Mouse (Mus musculus): Measurements from ENCODE around the gene Tmem88. TPM values are rescaled to one million over a fixed set of nuclear protein-coding genes. Genes with fewer than 3 reads are reported as not detected.
A peak's percentile ranks its signal among the peaks of the same experiment; 100 is the strongest.

Tmem88 gene
- polyA plus RNA-seq, 1 experiment from 2014 or later, result 7.1 TPM

- H3K27me3 ChIP-seq, result peaks cover 77% of the 10 kb centered on the region
- peak overlapping the region; percentile 76 for H3K4me3 ChIP-seq (replicated peaks)
- peak overlapping the region; percentile 85 for H3K9ac ChIP-seq
- 2% methylated on average over 22 of the region's 22 CpGs for WGBS (ENCODE audit: insufficient replicate concordance)
- H3K36me3 ChIP-seq (replicated peaks), result no peaks in the 10 kb centered on the region
- no peak for ATAC-seq (ENCODE audit: insufficient read depth)
- H3K4me2 ChIP-seq, result peak overlapping the region; percentile 95
- no peaks in the 10 kb centered on the region for H3K9me3 ChIP-seq (replicated peaks)
- peak overlapping the region; percentile 63 for H3K27ac ChIP-seq (replicated peaks)
- peaks cover 63% of the 10 kb centered on the region for H3K4me1 ChIP-seq (replicated peaks)
These were observed 31.0 kb downstream of the Tmem88 start for GRCm38 (mm10) chr11:69366855-69367615.

DNA sequence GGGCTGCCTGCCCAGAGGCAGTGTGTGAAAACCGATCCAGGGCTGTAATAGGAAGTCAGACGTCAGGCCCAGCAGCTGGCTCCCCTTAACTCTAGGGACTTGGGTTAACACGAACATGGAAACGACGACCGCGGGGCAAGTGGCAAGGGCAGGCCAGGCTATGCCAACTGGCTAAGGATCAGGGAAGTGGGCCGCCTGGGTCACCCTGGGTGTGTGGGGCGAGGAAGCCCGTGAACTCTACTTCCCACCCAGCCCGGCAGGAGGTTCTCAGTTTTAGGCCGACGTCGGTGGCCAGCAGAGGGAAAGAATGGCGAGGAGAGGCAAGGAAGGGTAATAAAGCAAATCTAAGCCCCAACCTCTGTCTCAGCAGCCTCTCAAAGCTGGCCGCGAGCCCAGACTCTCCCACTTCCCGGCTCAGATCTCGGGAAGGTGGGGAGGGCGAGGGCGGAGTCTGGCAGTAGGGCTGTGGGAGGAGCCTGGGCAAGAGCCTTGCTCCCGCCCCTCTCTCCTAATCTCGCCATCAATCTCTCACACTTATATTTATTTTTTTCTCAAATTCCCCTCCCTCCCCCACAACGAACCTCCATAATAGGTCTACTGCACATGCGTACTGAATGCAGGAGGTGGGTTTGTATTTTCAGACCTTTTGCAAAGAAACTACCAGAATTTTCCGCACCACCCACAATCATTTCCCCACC is 31.7 kb downstream of the Tmem88 start:
- Histone ChIP-seq H3K4me3 (replicated peaks) (peak overlapping the region; percentile 76), H3K4me1 (replicated peaks) (peaks cover 56% of the 10 kb centered on the region), H3K36me3 (replicated peaks) (no peaks in the 10 kb centered on the region), H3K9me3 (replicated peaks) (no peaks in the 10 kb centered on the region), H3K9ac (peak overlapping the region; percentile 54; the same call in 1 of the 2 replicates), H3K27ac (replicated peaks) (peak overlapping the region; percentile 71), H3K27me3 (peaks cover 71% of the 10 kb centered on the region), H3K4me2 (peak overlapping the region; percentile 95)
- peak; percentile 55 for ATAC-seq (ENCODE audit: insufficient read depth)
- WGBS (ENCODE audit: insufficient replicate concordance), result 2% methylated on average over 26 of the region's 26 CpGs

DNA sequence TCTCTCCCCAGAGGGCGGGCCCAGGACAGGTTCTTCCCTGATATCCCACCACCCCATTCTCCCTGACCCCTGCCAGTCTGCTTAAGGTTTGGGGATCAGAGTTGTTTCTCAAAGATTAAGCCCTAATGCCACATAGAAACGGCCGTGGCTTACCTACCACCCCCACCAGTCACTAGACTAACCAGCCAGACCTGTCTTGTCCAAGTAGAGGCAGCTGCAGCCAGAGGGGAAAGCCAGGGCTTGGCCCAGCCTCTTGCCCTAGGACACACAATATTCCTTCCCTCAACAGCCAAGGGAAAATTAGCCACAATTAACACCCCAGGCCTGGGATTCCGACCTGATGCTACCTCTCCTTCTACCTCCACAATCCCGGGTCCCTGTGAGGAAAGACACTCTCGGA is 32.3 kb downstream of the Tmem88 start:
- WGBS (ENCODE audit: insufficient replicate concordance), result 46% methylated on average over 6 of the region's 6 CpGs
- Histone ChIP-seq H3K27me3 (peaks cover 65% of the 10 kb centered on the region), H3K27ac (replicated peaks) (peak overlapping the region; percentile 71), H3K4me2 (peak overlapping the region; percentile 95), H3K4me3 (replicated peaks) (peak overlapping the region; percentile 76), H3K36me3 (replicated peaks) (no peaks in the 10 kb centered on the region), H3K9me3 (replicated peaks) (no peaks in the 10 kb centered on the region), H3K4me1 (replicated peaks) (peaks cover 50% of the 10 kb centered on the region), H3K9ac (0 out of 2 replicates have a peak overlapping the region, but pooled peaks have one; percentile 54)
- ATAC-seq (ENCODE audit: insufficient read depth), result no peak

- peak; percentile 53 for ATAC-seq (ENCODE audit: insufficient read depth)
- Histone ChIP-seq H3K9ac (no peak overlapping the region), H3K27me3 (peaks cover 60% of the 10 kb centered on the region), H3K9me3 (replicated peaks) (no peaks in the 10 kb centered on the region), H3K4me3 (replicated peaks) (0 out of 2 replicates have a peak overlapping the region, but pooled peaks have one; percentile 2), H3K4me1 (replicated peaks) (peaks cover 46% of the 10 kb centered on the region), H3K36me3 (replicated peaks) (no peaks in the 10 kb centered on the region), H3K27ac (replicated peaks) (peak overlapping the region; percentile 71), H3K4me2 (peak overlapping the region; percentile 29; the same call in 1 of the 2 replicates)
- WGBS (ENCODE audit: insufficient replicate concordance), result 37% methylated on average over 6 of the region's 6 CpGs
These were observed 33.1 kb downstream of the Tmem88 start for GRCm38 (mm10) chr11:69364910-69365309.

DNA sequence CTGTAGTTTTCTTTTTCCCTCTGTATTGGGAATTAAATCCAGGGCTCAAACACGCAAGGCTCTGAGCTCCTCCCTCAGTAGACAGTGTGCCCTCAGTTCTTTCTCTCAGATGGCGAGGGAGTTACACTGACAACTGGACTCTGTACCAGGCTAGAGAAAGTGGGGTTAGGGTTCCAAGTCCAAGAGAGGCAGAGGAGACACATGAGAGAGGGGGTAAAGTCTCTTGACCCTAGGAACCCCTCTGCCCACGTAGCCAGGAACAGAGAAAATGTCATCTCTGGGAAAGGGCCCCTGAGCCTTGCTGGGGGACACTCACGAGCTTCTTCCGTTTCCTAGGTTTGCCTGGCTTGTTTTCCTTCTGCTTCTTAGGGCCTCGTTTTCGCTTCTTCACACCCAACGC is 33.7 kb downstream of the Tmem88 start:
- peak overlapping the region; percentile 71 for H3K27ac ChIP-seq (replicated peaks)
- ATAC-seq (ENCODE audit: insufficient read depth), result peak; percentile 37; the same call in 1 of the 2 replicates
- peak overlapping the region; percentile 29 for H3K4me2 ChIP-seq
- no peaks in the 10 kb centered on the region for H3K9me3 ChIP-seq (replicated peaks)
- H3K27me3 ChIP-seq, result peaks cover 54% of the 10 kb centered on the region
- peaks cover 42% of the 10 kb centered on the region for H3K4me1 ChIP-seq (replicated peaks)
- no peaks in the 10 kb centered on the region for H3K36me3 ChIP-seq (replicated peaks)
- H3K4me3 ChIP-seq (replicated peaks), result 0 out of 2 replicates have a peak overlapping the region, but pooled peaks have one; percentile 2
- WGBS (ENCODE audit: insufficient replicate concordance), result 45% methylated on average over 8 of the region's 8 CpGs
- H3K9ac ChIP-seq, result no peak overlapping the region

DNA sequence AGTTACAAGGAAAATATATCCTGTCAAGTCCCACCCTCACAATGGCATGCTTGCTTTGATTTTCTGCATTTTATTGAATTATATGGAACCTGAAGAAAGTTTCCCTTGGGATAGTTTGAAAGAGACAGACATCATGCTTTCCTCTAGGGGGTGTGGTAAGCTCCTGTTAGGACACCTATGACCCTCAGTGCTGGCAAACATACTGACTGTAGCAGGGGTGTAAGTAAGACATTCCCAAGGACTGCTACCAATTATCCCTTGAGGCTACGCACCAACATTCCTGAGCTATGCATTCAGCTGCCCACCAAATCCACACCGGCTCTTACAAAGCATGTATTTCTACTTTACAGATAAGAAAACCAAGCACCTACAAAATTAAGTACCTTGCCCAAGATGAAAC is 35.6 kb downstream of the Tmem88 start:
- Histone ChIP-seq H3K36me3 (replicated peaks) (peaks cover 6% of the 10 kb centered on the region), H3K27ac (replicated peaks) (no peak overlapping the region), H3K4me3 (replicated peaks) (no peak overlapping the region), H3K9me3 (replicated peaks) (no peaks in the 10 kb centered on the region), H3K4me2 (no peak overlapping the region), H3K4me1 (replicated peaks) (peaks cover 30% of the 10 kb centered on the region), H3K27me3 (peaks cover 35% of the 10 kb centered on the region), H3K9ac (no peak overlapping the region)
- WGBS (ENCODE audit: insufficient replicate concordance), result 89% methylated on average over 2 of the region's 2 CpGs
- ATAC-seq (ENCODE audit: insufficient read depth), result no peak

- Histone ChIP-seq H3K36me3 (replicated peaks) (peaks cover 9% of the 10 kb centered on the region), H3K9me3 (replicated peaks) (no peaks in the 10 kb centered on the region), H3K4me1 (replicated peaks) (peaks cover 25% of the 10 kb centered on the region)
These were observed 36.0 kb downstream of the Tmem88 start for GRCm38 (mm10) chr11:69362021-69362420.

GRCm38 (mm10) chr11:69357690-69358089 is 40.3 kb downstream of the Tmem88 start:
- H3K27me3 ChIP-seq, result no peaks in the 10 kb centered on the region; the same call in 1 of the 2 replicates
- peaks cover 27% of the 10 kb centered on the region for H3K36me3 ChIP-seq (replicated peaks)
- H3K9me3 ChIP-seq (replicated peaks), result no peaks in the 10 kb centered on the region
- no peak overlapping the region for H3K9ac ChIP-seq
- no peaks in the 10 kb centered on the region for H3K4me1 ChIP-seq (replicated peaks)
- no peak overlapping the region for H3K4me3 ChIP-seq (replicated peaks)
- no peak overlapping the region for H3K27ac ChIP-seq (replicated peaks)
- 69% methylated on average over 12 of the region's 12 CpGs for WGBS (ENCODE audit: insufficient replicate concordance)
- no peak for ATAC-seq (ENCODE audit: insufficient read depth)
- no peak overlapping the region for H3K4me2 ChIP-seq

More at GRCm38 (mm10) chr11:69362021-69362420, 36.0 kb downstream of the Tmem88 start:
- Histone ChIP-seq H3K4me3 (replicated peaks) (no peak overlapping the region), H3K27me3 (peaks cover 31% of the 10 kb centered on the region), H3K9ac (no peak overlapping the region), H3K27ac (replicated peaks) (no peak overlapping the region), H3K4me2 (no peak overlapping the region)
- no peak for ATAC-seq (ENCODE audit: insufficient read depth)
- 69% methylated on average over 7 of the region's 7 CpGs for WGBS (ENCODE audit: insufficient replicate concordance)

- H3K36me3 ChIP-seq (replicated peaks), result peaks cover 31% of the 10 kb centered on the region
- H3K9me3 ChIP-seq (replicated peaks), result no peaks in the 10 kb centered on the region
- H3K27me3 ChIP-seq, result no peaks in the 10 kb centered on the region; the same call in 1 of the 2 replicates
- no peak overlapping the region for H3K27ac ChIP-seq (replicated peaks)
- no peak overlapping the region for H3K4me2 ChIP-seq
- no peaks in the 10 kb centered on the region for H3K4me1 ChIP-seq (replicated peaks)
- no peak for ATAC-seq (ENCODE audit: insufficient read depth)
- H3K9ac ChIP-seq, result no peak overlapping the region
- no peak overlapping the region for H3K4me3 ChIP-seq (replicated peaks)
- 68% methylated on average over 5 of the region's 5 CpGs for WGBS (ENCODE audit: insufficient replicate concordance)
These were observed 41.5 kb downstream of the Tmem88 start for GRCm38 (mm10) chr11:69356544-69356943.
